Mouse (Mus musculus): ENCODE results near the gene Sdhd. TPM values are rescaled to one million over a fixed set of nuclear protein-coding genes. Genes with fewer than 3 reads are reported as not detected.
A peak's percentile ranks its signal among the peaks of the same experiment; 100 is the strongest.
"Not testable (repeated sequence)": the region's sequence is repeated elsewhere in the genome, so short reads cannot be mapped to it uniquely, and the experiment has no call there.

The Sdhd gene
- 100 to 1,000 TPM in 1 of 2 experiments, 10 to 100 TPM in 1; 97.9 to 114 TPM for total RNA-seq (2021)
- long read RNA-seq, experiment 1, transcript Sdhd-201 (4 exons, 1,231 nt) = major isoform, 55 of 73 reads
- long read RNA-seq, experiment 1, partial matches to known transcripts = 16 of 73 reads
- long read RNA-seq, experiment 1, other reads (novel, unspliced or antisense) = 2 of 73 reads
- long read RNA-seq, experiment 2, transcript Sdhd-201 (4 exons, 1,231 nt) = major isoform, 32 of 39 reads
- long read RNA-seq, experiment 2, partial matches to known transcripts = 6 of 39 reads
- long read RNA-seq, experiment 2, other reads (novel, unspliced or antisense) = 1 of 39 reads

- DNase-seq (ENCODE audit: extremely low spot score in 1 of 2, low spot score in 2 of 2) = peak; percentile 91 to 94
- intact Hi-C loops (cut with DNase I) = no loop called here
- peak within 1 kb of the TSS; percentile 94 for H3K27ac ChIP-seq
- H3K4me3 ChIP-seq = peak within 1 kb of the TSS; percentile 81
- TF ChIP-seq CTCF (IDR thresholded peaks at IDR 0.05) = no peak; the same call in 1 of the 2 replicates
Observed at GRCm38 (mm10) chr9:50603189-50603997, at the start of gene Sdhd, which contains the start of gene Timm8b. TSS of gene Sdhd (minus strand) at chr9:50603812. TSS of gene Timm8b (plus strand) at chr9:50603910.

- Histone ChIP-seq H3K4me3 (no peak overlapping the region), H3K27ac (no peak overlapping the region)
- TF ChIP-seq CTCF (IDR thresholded peaks at IDR 0.05) = no peak
- no peak for DNase-seq (ENCODE audit: extremely low spot score in 1 of 2, low spot score in 2 of 2)
- intact Hi-C loops (cut with DNase I) = loop anchor here (10.0 kb wide), 1 partner anchor 206 kb away; no protein-coding TSS in a partner anchor
Observed at GRCm38 (mm10) chr9:50650503-50650902, 46.9 kb upstream of the Sdhd start.

- Histone ChIP-seq H3K4me3 (no peak overlapping the region), H3K27ac (no peak overlapping the region)
- no peak for TF ChIP-seq CTCF (IDR thresholded peaks at IDR 0.05)
- intact Hi-C loops (cut with DNase I) = no loop called here
- no peak for DNase-seq (ENCODE audit: extremely low spot score in 1 of 2, low spot score in 2 of 2)
Observed at GRCm38 (mm10) chr9:50646826-50647370, 43.3 kb upstream of the Sdhd start.

- TF ChIP-seq CTCF (IDR thresholded peaks at IDR 0.05) = no peak
- Histone ChIP-seq H3K27ac (no peak overlapping the region), H3K4me3 (no peak overlapping the region)
- no peak for DNase-seq (ENCODE audit: extremely low spot score in 1 of 2, low spot score in 2 of 2)
- intact Hi-C loops (cut with DNase I) = no loop called here
Observed at GRCm38 (mm10) chr9:50634270-50634669, 30.7 kb upstream of the Sdhd start.

- Histone ChIP-seq H3K4me3 (no peak overlapping the region), H3K27ac (no peak overlapping the region)
- no peak for DNase-seq (ENCODE audit: extremely low spot score in 1 of 2, low spot score in 2 of 2)
- intact Hi-C loops (cut with DNase I) = no loop called here
- peak; percentile 33 for TF ChIP-seq CTCF (IDR thresholded peaks at IDR 0.05)
Observed at GRCm38 (mm10) chr9:50633059-50633458, 29.4 kb upstream of the Sdhd start.

- no peak for DNase-seq (ENCODE audit: extremely low spot score in 1 of 2, low spot score in 2 of 2)
- Histone ChIP-seq H3K4me3 (no peak overlapping the region), H3K27ac (no peak overlapping the region)
- TF ChIP-seq CTCF (IDR thresholded peaks at IDR 0.05) = no peak
- intact Hi-C loops (cut with DNase I) = no loop called here
Observed at GRCm38 (mm10) chr9:50632016-50632688, 28.5 kb upstream of the Sdhd start.

GRCm38 (mm10) chr9:50630903-50631302, 27.3 kb upstream of the Sdhd start:
- H3K4me3 ChIP-seq; H3K27ac ChIP-seq; intact Hi-C loops (cut with DNase I); DNase-seq (ENCODE audit: extremely low spot score in 1 of 2, low spot score in 2 of 2): not testable (repeated sequence)

- DNase-seq (ENCODE audit: extremely low spot score in 1 of 2, low spot score in 2 of 2) = no peak
- Histone ChIP-seq H3K27ac (peak overlapping the region; percentile 99), H3K4me3 (peak overlapping the region; percentile 71)
- TF ChIP-seq CTCF (IDR thresholded peaks at IDR 0.05) = no peak
- intact Hi-C loops (cut with DNase I) = loop anchor here (5.0 kb wide), 1 partner anchor 149 kb away; the partner anchor contains the start of gene Fdxacb1
Observed at GRCm38 (mm10) chr9:50617794-50618330, 14.2 kb upstream of the Sdhd start.

- no peak for TF ChIP-seq CTCF (IDR thresholded peaks at IDR 0.05)
- intact Hi-C loops (cut with DNase I) = loop anchor here (5.0 kb wide), 1 partner anchor 150 kb away; the partner anchor contains the start of gene Fdxacb1
- Histone ChIP-seq H3K27ac (peak within 1 kb of the TSS; percentile 99), H3K4me3 (peak within 1 kb of the TSS; percentile 71)
- peak; percentile 85 to 86 for DNase-seq (ENCODE audit: extremely low spot score in 1 of 2, low spot score in 2 of 2)
Observed at GRCm38 (mm10) chr9:50616766-50617603, 13.4 kb upstream of the Sdhd start, which contains the start of the genes Pih1d2 and Nkapd1. TSS of gene Pih1d2 (plus strand) at chr9:50617321. TSS of gene Nkapd1 (minus strand) at chr9:50617464.

GRCm38 (mm10) chr9:50616161-50616560, 12.5 kb upstream of the Sdhd start:
- peak overlapping the region; percentile 99 for H3K27ac ChIP-seq
- intact Hi-C loops (cut with DNase I) = loop anchor here (5.0 kb wide), 1 partner anchor 151 kb away; the partner anchor contains the start of gene Fdxacb1
- no peak for DNase-seq (ENCODE audit: extremely low spot score in 1 of 2, low spot score in 2 of 2)
- TF ChIP-seq CTCF (IDR thresholded peaks at IDR 0.05) = no peak
- peak overlapping the region; percentile 71 for H3K4me3 ChIP-seq
